In the genomic region with DNA sequence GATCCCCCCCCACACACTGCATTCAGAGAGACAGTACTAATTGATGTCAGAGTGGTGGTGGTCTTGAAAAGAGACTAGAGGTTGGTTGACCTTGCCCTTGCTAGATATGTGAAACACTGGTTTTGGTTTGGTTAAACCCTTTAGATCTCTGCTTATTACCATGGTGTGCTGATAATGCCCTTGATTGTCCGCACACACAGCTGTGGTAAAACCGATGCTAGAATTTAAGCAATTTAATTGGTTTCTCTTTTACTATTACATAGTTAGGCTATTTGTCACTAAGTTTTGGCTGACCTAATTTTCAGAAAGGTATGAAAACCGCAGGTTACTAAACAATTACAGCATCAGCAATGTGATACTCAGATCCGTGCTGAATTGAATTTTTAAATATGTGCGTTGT, we compare ENCODE assay signal across 7 mouse cellular contexts. TPM values are rescaled to one million over a fixed set of nuclear protein-coding genes. Genes with fewer than 3 reads are reported as not detected.
A peak's percentile ranks its signal among the peaks of the same experiment; 100 is the strongest.
DNase-seq lines count a peak whose midpoint lies in the region; ATAC-seq lines count a peak whose summit lies in the region.

No protein-coding gene starts in this region.

- peaks cover 19% of the 10 kb centered on the region for H3K4me1 ChIP-seq in lung, embryonic 16.5 days (replicated peaks; ENCODE audit: control insufficient read depth, insufficient read depth, low read length)
- peaks cover 16% of the 10 kb centered on the region for H3K4me1 ChIP-seq in embryonic facial prominence, embryonic 13.5 days
- H3K4me1 ChIP-seq in limb, embryonic 11.5 days (ENCODE audit: control insufficient read depth, insufficient read depth, low read length): peaks cover 6% of the 10 kb centered on the region
- peaks cover 4% of the 10 kb centered on the region; the same call in 1 of the 2 replicates for H3K4me1 ChIP-seq in stomach, embryonic 15.5 days

- H3K27me3 ChIP-seq in lung, embryonic 16.5 days (ENCODE audit: control insufficient read depth, insufficient read depth, low read depth, low read length): no peaks in the 10 kb centered on the region
- no peaks in the 10 kb centered on the region for H3K27me3 ChIP-seq in embryonic facial prominence, embryonic 13.5 days
- no peaks in the 10 kb centered on the region for H3K27me3 ChIP-seq in limb, embryonic 11.5 days (ENCODE audit: control insufficient read depth, insufficient read depth, low read length)
- H3K27me3 ChIP-seq in stomach, embryonic 15.5 days (replicated peaks): no peaks in the 10 kb centered on the region

- H3K9ac ChIP-seq in lung, embryonic 16.5 days (ENCODE audit: low read length): peak overlapping the region; percentile 92
- peak overlapping the region; percentile 96 for H3K9ac ChIP-seq in embryonic facial prominence, embryonic 13.5 days
- peak overlapping the region; percentile 0 for H3K9ac ChIP-seq in limb, embryonic 11.5 days (ENCODE audit: low read length)
- H3K9ac ChIP-seq in stomach, embryonic 15.5 days: peak overlapping the region; percentile 93

- no peak for DNase-seq in lung, postnatal 36 days
- no peak for DNase-seq in limb, embryonic 11.5 days (ENCODE audit: low spot score)
- DNase-seq in urinary bladder, postnatal 14 days (ENCODE audit: low spot score): no peak
- no peak for DNase-seq in frontal cortex, postnatal 14 days (ENCODE audit: low spot score in 2 of 2)

- H3K4me2 ChIP-seq in lung, embryonic 16.5 days (ENCODE audit: low read depth, low read length): peak overlapping the region; percentile 87
- peak overlapping the region; percentile 71 for H3K4me2 ChIP-seq in embryonic facial prominence, embryonic 13.5 days
- peak overlapping the region; percentile 50 for H3K4me2 ChIP-seq in limb, embryonic 11.5 days (ENCODE audit: low read depth, severe bottlenecking)
- H3K4me2 ChIP-seq in stomach, embryonic 15.5 days: peak overlapping the region; percentile 75

- ATAC-seq in lung, embryonic 16.5 days (ENCODE audit: low read depth): no peak
- no peak for ATAC-seq in embryonic facial prominence, embryonic 13.5 days (ENCODE audit: insufficient number of reproducible peaks, insufficient read depth, low FRiP score, low TSS enrichment, low read depth)
- no peak for ATAC-seq in limb, embryonic 11.5 days (ENCODE audit: insufficient number of reproducible peaks, low FRiP score, low TSS enrichment, low read depth)
- no peak for ATAC-seq in stomach, embryonic 15.5 days (ENCODE audit: insufficient read depth, low FRiP score, low read depth)

- H3K9me3 ChIP-seq in lung, embryonic 16.5 days (ENCODE audit: control insufficient read depth, low read length): no peaks in the 10 kb centered on the region
- H3K9me3 ChIP-seq in embryonic facial prominence, embryonic 13.5 days: 0 out of 2 replicates have a peak, but pooled peaks cover 2% of the 10 kb centered on the region
- 0 out of 2 replicates have a peak, but pooled peaks cover 1% of the 10 kb centered on the region for H3K9me3 ChIP-seq in limb, embryonic 11.5 days (ENCODE audit: control insufficient read depth, low read length)
- no peaks in the 10 kb centered on the region for H3K9me3 ChIP-seq in stomach, embryonic 15.5 days

- no peak overlapping the region for H3K27ac ChIP-seq in lung, embryonic 16.5 days (ENCODE audit: low read length)
- peak overlapping the region; percentile 94 for H3K27ac ChIP-seq in embryonic facial prominence, embryonic 13.5 days
- peak overlapping the region; percentile 94; the same call in 1 of the 2 replicates for H3K27ac ChIP-seq in limb, embryonic 11.5 days (replicated peaks; ENCODE audit: low read depth, low read length)
- H3K27ac ChIP-seq in stomach, embryonic 15.5 days: no peak overlapping the region

- no peaks in the 10 kb centered on the region for H3K36me3 ChIP-seq in lung, embryonic 16.5 days (ENCODE audit: control insufficient read depth, insufficient read depth, low read length)
- H3K36me3 ChIP-seq in embryonic facial prominence, embryonic 13.5 days: peaks cover 7% of the 10 kb centered on the region; the same call in 1 of the 2 replicates
- no peaks in the 10 kb centered on the region for H3K36me3 ChIP-seq in limb, embryonic 11.5 days (ENCODE audit: control insufficient read depth, insufficient read depth, low read length)
- no peaks in the 10 kb centered on the region for H3K36me3 ChIP-seq in stomach, embryonic 15.5 days

- WGBS in lung, embryonic 16.5 days: 43% methylated on average over 5 of the region's 5 CpGs
- WGBS in embryonic facial prominence, embryonic 13.5 days: 11% methylated on average over 5 of the region's 5 CpGs
- WGBS in limb, embryonic 11.5 days: 19% methylated on average over 5 of the region's 5 CpGs
- WGBS in stomach, embryonic 15.5 days: 40% methylated on average over 5 of the region's 5 CpGs

- H3K4me3 ChIP-seq in lung, embryonic 16.5 days (ENCODE audit: low read length): peak overlapping the region; percentile 96
- peak overlapping the region; percentile 90 for H3K4me3 ChIP-seq in embryonic facial prominence, embryonic 13.5 days
- peak overlapping the region; percentile 92 for H3K4me3 ChIP-seq in limb, embryonic 11.5 days (ENCODE audit: low read depth, low read length)
- peak overlapping the region; percentile 82 for H3K4me3 ChIP-seq in stomach, embryonic 15.5 days (replicated peaks)

RNA-seq across cellular contexts. Expression of a gene that starts 1.6 kb away (rescaled TPM):
- 12.3 and 13.5 TPM in 2 replicates for polyA plus RNA-seq in lung, embryonic 16.5 days (2015; fragmentation: Nextera tagmentation; extraction: Ambion mirVana)
- polyA plus RNA-seq in embryonic facial prominence, embryonic 13.5 days (2015; fragmentation: Nextera tagmentation; extraction: Ambion mirVana): 29.6 and 32.1 TPM in 2 replicates
- polyA plus RNA-seq in limb, embryonic 11.5 days (2014; fragmentation: Nextera tagmentation; extraction: Ambion mirVana): 21.9 and 24.5 TPM in 2 replicates
- 13.8 and 14.3 TPM in 2 replicates for polyA plus RNA-seq in stomach, embryonic 15.5 days (2015; fragmentation: Nextera tagmentation; extraction: Ambion mirVana)

Comparison
In these comparisons a context has a peak if more than half of its experiments do, and no peak if none do; other contexts are left out.
1. H3K27ac ChIP-seq: peak in embryonic facial prominence, embryonic 13.5 days (single experiment) and limb, embryonic 11.5 days (single experiment); none in lung, embryonic 16.5 days (single experiment) and stomach, embryonic 15.5 days (single experiment).
2. H3K9ac ChIP-seq: peak in every context shown above with its lines; median percentile 96 in embryonic facial prominence, embryonic 13.5 days; 93 in stomach, embryonic 15.5 days; 92 in lung, embryonic 16.5 days; 0 in limb, embryonic 11.5 days.
3. Peak in every context shown above with its lines, with median percentiles within 50 percentile points of each other: H3K4me2 ChIP-seq and H3K4me3 ChIP-seq.